Mouse (Mus musculus): Measurements from ENCODE around the gene Clrn2. TPM values are rescaled to one million over a fixed set of nuclear protein-coding genes. Genes with fewer than 3 reads are reported as not detected.
A peak's percentile ranks its signal among the peaks of the same experiment; 100 is the strongest.

The Clrn2 gene
- total RNA-seq, 2 experiments from 2014 or later = not detected

GRCm38 (mm10) chr5:45449831-45450716, 3.5 kb upstream of the Clrn2 start, which contains the start of gene Qdpr:
Gene Qdpr (minus strand): TSS chr5:45450236.
- DNase-seq = peak; percentile 97

DNA sequence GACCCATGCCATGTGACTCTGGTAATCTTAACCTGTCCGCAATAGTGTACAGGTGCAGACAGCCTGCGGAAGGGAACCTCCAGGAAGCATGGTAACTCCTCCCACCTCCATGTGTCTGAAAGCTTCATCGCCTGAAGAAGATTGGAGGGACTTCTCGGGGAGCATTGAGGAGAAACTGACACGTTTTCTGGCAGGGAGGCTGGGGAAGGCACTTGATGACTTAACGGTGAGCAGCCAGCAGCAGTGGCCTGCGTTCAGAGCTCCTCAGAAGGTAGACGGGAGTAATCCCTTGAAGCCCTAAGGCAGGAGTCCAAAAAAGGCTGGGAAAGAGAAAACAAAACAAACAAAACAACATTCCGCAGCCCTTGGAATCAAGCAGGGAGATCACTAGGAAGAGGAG, 905 bp downstream of the Clrn2 start:
- no peak for DNase-seq

DNA sequence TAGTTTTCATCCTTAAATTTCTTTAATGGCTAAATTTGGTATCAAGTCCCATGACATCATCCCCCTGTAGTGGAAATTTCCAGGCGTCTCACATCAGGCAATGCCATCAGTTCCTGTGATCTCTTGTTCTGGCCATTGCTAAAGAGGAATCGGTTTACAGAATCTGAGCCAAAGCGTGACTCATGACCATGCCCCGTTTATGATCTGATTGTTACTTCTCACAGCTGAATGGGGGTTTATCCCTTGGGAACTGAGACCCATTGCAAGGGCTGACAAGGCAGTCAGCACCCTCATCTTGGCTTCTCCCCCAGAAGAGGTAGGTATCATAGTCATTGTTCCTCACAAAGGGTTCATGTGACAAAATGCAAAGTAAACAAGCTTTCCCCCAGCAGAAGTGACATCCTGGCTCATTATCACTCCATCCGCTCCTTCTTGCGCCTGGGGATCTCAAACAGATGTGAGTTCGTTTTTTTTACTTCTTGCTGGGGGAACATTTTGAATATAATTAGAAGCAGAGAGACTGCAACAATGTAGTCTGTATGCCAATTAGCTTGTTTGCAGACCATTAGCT, 19.4 kb downstream of the Clrn2 start:
- no peak for DNase-seq

- no peak for DNase-seq
Measured at GRCm38 (mm10) chr5:45473521-45473920, 20.0 kb downstream of the Clrn2 start.

- peak; percentile 58 for DNase-seq
Measured at GRCm38 (mm10) chr5:45474215-45474614, 20.7 kb downstream of the Clrn2 start.

GRCm38 (mm10) chr5:45474758-45475157, 21.2 kb downstream of the Clrn2 start:
- DNase-seq = no peak

DNA sequence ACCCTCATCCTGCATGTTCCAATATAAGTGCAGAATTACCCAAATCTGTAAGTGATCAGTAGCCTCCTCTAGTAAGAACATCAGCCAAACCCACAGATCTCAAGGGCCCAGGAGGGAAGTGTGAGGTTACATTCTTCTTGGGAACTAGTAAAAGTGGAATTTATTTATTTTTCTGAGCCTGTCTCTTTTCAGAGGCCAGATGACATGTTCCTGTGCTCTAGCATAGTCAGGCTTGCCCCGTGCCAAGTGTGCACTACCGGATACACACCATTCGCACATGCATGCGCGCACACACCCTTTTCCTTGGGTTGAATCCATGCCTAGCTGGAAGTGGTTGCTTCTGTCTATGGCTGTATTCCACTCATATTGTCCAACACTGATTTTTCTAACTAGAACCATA, 22.2 kb downstream of the Clrn2 start:
- DNase-seq = no peak

- no peak for DNase-seq
Measured at GRCm38 (mm10) chr5:45476288-45476687, 22.7 kb downstream of the Clrn2 start.

DNA sequence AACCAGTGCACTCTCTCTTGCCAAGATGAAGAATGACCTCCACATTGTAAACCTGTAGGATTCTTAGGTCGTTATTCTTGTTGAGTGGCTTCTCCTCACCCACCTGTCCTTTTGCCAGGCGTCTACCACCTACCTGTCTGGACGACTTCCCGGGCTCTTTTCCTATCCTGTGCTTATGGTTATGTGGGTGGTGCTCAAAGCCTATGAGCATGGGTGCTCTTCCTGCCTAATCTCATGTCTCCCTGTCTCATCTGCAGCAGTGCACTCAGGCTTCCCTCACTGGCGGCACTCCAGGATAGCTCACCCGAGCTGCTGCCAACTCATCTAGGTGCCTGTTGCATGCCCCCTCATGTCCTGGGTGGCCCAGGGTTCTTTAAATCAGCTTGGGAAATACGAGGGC, 24.1 kb downstream of the Clrn2 start:
- no peak for DNase-seq

DNA sequence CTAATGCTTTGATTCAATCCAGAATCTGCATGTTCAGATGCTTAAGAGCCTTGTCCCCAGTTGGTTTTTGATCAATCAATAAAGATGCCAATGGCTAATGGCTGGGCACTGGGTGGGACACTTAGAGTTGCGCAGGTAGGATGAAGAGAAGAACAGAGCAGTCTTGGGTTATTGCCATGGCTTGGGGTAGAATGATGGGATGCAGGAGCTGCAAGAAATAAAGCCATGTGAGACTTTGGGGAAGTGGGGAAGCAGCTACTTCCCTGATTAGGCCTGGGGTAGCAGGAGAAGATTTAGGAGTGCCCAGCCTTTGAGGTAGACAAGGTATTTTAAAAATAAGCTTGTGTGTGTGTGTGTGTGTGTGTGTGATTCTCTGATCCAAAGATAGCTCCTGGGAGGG, 26.5 kb downstream of the Clrn2 start:
- no peak for DNase-seq

DNA sequence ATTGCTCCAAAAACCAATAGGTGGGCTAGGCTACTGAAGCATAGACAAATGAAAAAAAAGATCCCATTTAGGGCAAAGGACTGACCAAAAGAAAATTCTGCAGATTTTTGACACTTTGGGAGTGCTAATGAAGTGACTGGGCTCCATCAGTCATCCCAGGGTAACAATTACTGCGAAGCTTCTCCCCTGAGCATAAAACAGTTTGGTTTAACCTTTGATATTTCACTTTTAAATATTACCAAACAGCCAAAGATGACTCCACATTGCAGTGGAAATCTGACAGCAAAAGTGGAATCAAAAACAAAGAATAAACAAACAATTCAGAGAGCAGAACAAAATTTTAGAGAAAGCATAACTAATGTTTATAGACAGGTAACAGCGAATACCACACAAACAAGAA, 27.6 kb downstream of the Clrn2 start:
- no peak for DNase-seq

GRCm38 (mm10) chr5:45482607-45483006, 29.1 kb downstream of the Clrn2 start:
- no peak for DNase-seq

- DNase-seq = no peak
Measured at GRCm38 (mm10) chr5:45483654-45484053, 30.1 kb downstream of the Clrn2 start.

DNA sequence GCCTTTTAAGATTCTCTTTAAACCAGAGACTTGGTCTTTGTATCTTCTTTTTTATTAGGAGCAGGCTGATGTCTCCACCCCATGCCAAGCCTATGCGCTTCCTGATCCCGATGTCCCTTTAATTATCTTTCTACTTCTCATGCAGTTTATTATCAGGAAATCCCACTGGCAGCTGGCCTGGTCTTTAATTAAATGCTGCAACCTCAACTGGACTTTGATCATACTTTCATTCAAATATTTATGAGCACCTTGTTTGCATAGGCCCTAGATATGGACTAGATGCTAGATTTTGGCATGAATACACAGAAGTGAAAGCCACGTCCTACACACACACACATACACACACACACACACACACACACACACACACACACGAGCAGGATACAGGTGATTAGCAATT, 38.2 kb downstream of the Clrn2 start:
- no peak for DNase-seq

DNA sequence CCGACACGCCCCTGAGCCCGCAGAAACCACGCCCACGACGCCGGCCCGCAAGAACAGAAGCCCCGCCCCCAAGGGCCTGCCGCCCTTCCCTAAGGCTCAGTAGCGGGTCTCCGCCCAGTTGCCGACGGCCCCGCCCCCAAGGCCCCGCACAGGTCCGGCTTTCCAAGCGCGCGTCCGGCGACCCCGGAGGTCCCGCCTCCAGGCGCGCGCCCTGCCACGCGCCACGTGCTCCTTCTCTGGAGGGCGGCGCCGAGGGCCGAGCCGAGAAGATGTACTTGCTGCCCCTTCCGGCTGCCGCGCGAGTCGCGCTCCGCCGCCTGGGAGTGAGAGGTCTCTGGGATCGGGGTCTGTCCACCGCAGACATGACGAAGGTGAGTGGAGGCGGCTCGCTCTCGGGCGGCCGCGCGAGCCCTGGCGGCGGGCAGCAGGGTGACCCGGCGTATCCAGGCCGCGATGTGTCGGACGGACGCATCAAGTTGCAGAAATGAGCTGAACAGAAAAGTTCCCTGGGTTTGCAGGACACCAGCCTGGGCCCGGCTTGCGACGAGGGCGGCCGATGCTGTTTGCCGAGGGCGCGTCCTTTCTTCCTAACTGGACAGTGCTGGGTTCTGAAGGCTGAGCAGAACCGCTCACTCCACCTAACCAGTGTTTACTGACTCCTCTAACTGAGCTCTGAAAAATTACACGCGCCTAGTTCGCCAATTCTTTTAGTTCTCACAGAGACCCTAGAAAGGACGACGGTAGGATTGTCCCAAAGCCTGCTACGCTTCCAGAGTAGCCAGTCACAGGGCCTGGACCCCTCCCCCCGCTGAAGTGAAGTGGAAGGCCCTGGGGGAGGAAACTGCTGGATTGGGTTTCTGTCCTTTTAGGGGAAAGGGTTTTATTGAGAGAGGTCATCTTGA, 39.9 kb downstream of the Clrn2 start, which contains the start of gene Lap3:
TSS of gene Lap3 (plus strand) at position 184 of the 902 bp plus-strand sequence.
- peak; percentile 100 for DNase-seq

DNA sequence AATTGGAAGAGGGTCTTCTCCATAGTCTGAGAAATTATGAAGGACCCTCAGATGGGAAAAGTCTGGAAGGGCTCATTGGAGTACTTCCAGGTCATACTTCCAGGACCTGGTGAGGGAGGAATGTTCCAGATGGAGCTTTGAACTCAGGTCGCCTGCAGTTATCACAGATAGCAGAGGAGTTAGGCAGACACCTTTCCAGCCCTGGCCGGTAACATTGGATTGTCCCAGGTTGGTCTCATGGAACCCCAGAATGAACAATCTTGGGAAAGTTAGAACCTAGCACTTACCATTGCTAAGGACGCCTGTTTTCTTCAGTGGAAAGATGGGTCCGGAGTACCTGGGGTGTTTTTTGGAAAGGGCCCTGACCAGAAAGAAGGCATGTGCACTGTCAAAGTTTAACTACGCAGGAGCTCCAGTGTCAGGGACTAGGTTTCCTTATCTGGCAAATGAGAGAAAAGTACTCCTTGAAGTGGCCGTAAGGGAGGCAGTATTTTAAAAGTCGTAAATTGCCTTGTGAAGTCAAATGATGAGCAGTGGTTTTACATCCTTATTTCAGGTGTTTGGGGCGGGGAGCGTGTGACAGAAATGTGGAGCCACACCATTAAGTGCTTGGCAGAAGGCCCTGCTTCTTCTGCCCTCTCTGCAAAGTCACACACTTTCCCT, 40.7 kb downstream of the Clrn2 start:
- DNase-seq = no peak

DNA sequence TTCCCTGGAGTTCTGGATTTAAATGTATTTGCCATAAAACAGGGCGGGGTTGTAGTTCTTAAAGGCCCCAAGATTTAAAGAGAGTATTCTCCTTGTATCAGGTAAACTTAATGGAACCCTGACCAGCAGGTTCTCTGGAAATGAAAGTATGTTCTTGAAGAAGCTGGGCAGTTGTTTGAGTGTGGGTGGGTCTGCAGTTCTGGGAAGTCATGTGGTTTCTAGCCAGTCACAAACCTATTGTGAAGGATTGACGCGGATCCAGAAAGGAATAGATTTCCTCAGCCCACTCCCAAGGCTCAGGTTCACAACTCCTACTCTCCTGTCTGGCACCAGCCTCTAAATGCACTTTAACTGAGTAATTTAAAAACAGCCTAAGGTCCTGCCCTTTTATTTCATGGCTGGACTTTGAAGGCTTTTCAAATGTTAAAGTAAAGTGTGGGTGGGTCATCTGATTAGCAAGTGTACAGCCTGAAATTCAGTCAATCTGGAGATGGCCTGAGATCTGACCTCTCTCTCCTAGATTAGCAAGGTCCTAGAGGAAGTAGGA, 42.0 kb downstream of the Clrn2 start:
- DNase-seq = no peak

DNA sequence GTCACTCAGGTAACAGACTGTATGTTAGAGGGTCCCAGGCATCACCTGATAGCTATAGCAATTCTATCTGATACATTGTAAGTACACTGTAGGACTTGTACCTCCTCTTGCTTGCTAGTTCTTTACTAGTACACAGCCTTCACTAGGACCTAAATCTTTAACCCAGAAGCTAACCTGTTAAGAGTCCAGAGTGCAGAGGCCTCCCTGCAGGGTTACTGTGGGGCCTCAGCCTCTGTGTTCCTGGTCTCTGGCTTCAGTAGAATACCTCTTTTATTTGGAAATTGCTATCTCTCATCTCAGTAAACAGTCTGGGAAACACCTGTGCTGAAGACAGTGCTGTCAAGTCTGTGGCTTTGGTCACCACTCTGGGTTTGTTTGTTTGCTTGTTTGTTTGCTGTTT, 42.5 kb downstream of the Clrn2 start:
- DNase-seq = no peak

DNA sequence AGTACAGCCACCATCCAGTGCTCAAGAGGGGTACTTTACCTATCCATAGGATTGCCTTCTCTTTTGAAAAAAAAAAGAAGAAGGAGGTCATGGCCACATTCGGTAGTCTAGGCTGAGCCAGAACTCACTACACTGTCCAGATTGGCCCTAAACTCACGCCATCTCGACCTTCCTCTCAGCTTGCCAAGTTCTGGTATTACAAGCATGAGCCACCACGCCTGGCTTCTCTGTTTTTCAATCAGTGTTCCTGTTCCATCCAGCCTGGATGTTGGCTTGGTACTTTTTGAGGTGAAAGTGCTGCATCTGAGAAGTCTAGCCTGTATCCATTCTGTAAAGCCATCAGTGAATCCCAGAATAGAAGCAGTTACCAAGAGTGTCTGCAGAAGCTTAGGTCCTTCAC, 42.9 kb downstream of the Clrn2 start:
- no peak for DNase-seq

- no peak for DNase-seq
Measured at GRCm38 (mm10) chr5:45496930-45497550, 43.5 kb downstream of the Clrn2 start.

- DNase-seq = no peak
Measured at GRCm38 (mm10) chr5:45497564-45497963, 44.0 kb downstream of the Clrn2 start.

DNA sequence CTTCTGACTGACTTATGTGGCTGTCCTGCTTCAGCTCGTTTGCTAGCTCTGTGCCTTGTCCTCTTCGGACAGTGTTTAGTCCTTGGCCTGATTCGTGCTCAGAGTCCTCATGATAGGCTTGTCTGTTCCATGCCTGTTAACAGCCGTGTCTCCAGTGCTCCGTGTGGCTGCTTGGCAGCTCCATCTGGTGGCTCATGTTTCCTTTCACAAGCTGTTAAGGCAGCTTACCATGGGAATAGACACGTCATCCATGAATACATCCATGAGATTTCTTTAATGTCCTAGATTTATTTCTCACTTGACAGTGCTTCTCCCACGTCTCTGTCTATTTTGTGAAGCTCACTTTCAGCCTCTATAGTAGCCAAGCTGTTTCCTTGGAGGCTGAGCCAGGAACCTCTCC, 56.5 kb downstream of the Clrn2 start:
- DNase-seq = no peak

All from heart, postnatal 4 days (tissue).